Mouse (Mus musculus) spleen, adult 2 months (tissue): ENCODE data around the gene Olfm3. TPM values are rescaled to one million over a fixed set of nuclear protein-coding genes. Genes with fewer than 3 reads are reported as not detected.

Experiments used
- DNase-seq, 2 experiments: peaks; one replicate each; pipeline versions ENCODE4 v3.0.0 to v3.0.0-alpha.2; 2012 to 2021; ENCODE audit warnings: low spot score in 2 of 2, low read depth in 1 of 2
- H3K27ac ChIP-seq: fragments of 200-500 bp; 2 replicates; pipeline ENCODE4 v1.5.1; 2012; ENCODE audit warnings: low read length, inconsistent platforms; ENCODE audit not compliant: insufficient read depth
- H3K27me3 ChIP-seq: fragments of 200-500 bp; 2 replicates; pipeline ENCODE4 v1.6.1; 2012; ENCODE audit warnings: mild to moderate bottlenecking, moderate library complexity, low read length, inconsistent platforms; ENCODE audit not compliant: control insufficient read depth, insufficient read depth
- H3K36me3 ChIP-seq: fragments of 200-500 bp; 2 replicates; pipeline ENCODE4 v1.6.1; 2012; ENCODE audit warnings: mild to moderate bottlenecking, low read length, inconsistent platforms; ENCODE audit not compliant: control insufficient read depth, insufficient read depth
- H3K4me1 ChIP-seq: fragments of 200-500 bp; 2 replicates; pipeline ENCODE4 v1.6.1; 2011; ENCODE audit warnings: inconsistent platforms; ENCODE audit not compliant: control insufficient read depth, insufficient read depth, insufficient read length
- H3K4me3 ChIP-seq: fragments of 200-500 bp; 2 replicates; pipeline ENCODE4 v1.5.1; 2011; ENCODE audit warnings: mild to moderate bottlenecking, inconsistent platforms; ENCODE audit not compliant: insufficient read depth, insufficient read length; ENCODE audit errors: extremely low read depth
- CTCF ChIP-seq: fragments of 200-500 bp; IDR thresholded peaks from 2 replicates; pipeline ENCODE4 v1.5.1; 2011; ENCODE audit warnings: mild to moderate bottlenecking, inconsistent platforms; ENCODE audit not compliant: insufficient read depth, insufficient read length, insufficient replicate concordance; ENCODE audit errors: extremely low read depth
- POLR2A ChIP-seq: fragments of 200-500 bp; IDR thresholded peaks from 2 replicates; pipeline ENCODE4 v1.6.1; 2011; ENCODE audit warnings: low read depth, low read length, inconsistent platforms
- WGBS: fragments of 180-500 bp; shearing (Covaris S2); methylation state at CpG from one replicate; pipeline ENCODE4 v1.1.7; 2018; 5-methylcytosine and 5-hydroxymethylcytosine counted together
- polyA plus RNA-seq: library from polyadenylated mRNA; depleted of rRNA; stranded (reverse); fragments of >200 nt; gene quantifications from 2 replicates; pipeline ENCODE4 v1.2.3, GENCODE M21; 2012

Olfm3 gene
- polyA plus RNA-seq, 1 experiment = not detected

DNA sequence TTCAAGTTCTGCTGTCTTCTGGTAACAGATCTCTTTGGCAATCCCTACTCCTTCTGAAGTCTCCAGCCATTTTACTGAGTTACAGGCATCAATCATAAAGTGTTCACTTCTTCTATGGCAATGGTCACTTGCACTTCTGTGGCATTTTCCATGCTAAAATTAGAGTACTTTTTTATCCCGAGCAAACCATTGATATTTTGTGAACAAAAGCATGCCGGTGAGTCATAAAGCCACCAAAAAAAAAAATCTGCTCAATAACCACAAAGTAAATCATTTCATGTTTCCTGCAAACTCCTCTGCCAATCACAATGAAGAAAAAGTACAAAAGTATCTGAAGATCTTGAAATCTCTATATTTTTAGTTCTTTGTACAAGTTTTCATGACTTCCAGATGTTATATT is 26.5 kb downstream of the Olfm3 start:
- H3K4me3 ChIP-seq = no peak overlapping the region
- WGBS = 9% methylated on average over 2 of the region's 2 CpGs
- H3K27ac ChIP-seq = no peak overlapping the region
- no peaks in the 10 kb centered on the region for H3K27me3 ChIP-seq
- TF ChIP-seq CTCF = no peak
- no peak for TF ChIP-seq POLR2A
- DNase-seq = no peak
- no peaks in the 10 kb centered on the region for H3K4me1 ChIP-seq
- no peaks in the 10 kb centered on the region for H3K36me3 ChIP-seq

DNA sequence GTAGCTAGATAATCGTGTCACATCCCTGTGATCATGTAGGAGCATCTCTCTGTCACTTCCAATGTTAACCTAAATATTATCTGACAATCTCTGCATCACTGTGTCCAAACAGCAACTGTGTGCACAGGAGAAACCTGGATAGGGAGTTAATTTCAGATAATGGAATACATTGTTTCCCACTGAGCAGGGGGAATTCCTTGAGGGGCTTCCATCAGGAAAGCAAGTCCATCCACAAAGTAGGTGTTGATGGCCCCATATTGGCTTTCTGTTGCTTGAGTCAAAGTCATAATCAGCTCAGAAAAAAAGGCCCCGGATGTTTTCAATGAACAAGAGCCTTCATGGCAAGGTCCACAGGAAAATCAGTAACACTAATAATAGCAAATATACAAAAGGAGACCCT is 26.9 kb downstream of the Olfm3 start:
- Histone ChIP-seq H3K4me1 (no peaks in the 10 kb centered on the region), H3K4me3 (no peak overlapping the region), H3K36me3 (no peaks in the 10 kb centered on the region), H3K27ac (no peak overlapping the region), H3K27me3 (no peaks in the 10 kb centered on the region)
- DNase-seq = no peak
- WGBS = 70% methylated on average over 2 of the region's 2 CpGs
- TF ChIP-seq POLR2A (no peak), CTCF (no peak)

DNA sequence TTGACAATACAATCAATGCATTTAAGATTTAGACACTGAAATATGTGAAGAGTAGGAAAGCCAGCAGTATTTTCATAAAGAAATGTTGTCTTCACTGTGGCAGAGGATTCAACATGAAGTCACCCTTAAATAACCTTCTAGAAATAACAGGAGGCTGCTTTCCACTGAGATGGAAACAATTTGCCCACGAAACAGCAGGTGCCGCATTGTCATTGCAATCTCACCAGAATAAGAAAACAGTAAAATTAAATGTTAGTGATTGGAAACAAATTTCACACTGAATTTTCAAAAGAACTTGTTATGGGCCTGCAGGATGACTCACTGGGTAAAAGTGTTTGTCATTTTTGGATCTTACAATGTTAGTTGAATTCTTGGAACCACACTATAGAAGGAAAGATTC is 29.0 kb downstream of the Olfm3 start:
- Histone ChIP-seq H3K27me3 (no peaks in the 10 kb centered on the region), H3K4me3 (no peak overlapping the region)
- 92% methylated on average over 2 of the region's 2 CpGs for WGBS

DNA sequence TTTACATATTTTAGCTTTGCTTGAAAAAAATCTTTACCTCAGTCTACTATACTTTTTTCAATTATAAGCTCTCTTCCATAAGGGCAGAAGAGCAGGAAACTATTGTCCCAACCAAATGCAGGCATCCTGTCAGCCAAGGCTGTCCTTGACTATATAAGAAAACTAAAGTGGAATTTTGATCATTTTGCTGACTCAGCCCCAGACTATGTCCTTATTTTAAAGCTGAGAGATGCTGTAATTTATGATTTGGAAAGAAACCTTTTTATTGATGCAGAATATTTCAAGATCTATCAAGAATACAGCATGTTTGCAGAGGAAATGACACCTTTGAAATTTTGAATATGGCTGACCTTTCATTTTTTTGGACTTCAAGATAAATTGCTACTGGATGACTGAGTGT is 51.0 kb downstream of the Olfm3 start:
- Histone ChIP-seq H3K4me3 (no peak overlapping the region), H3K4me1 (no peaks in the 10 kb centered on the region), H3K36me3 (no peaks in the 10 kb centered on the region), H3K27ac (no peak overlapping the region), H3K27me3 (no peaks in the 10 kb centered on the region)
- DNase-seq = no peak
- TF ChIP-seq POLR2A = no peak

More for the DNA sequence above, 29.0 kb downstream of the Olfm3 start:
- Histone ChIP-seq H3K27ac (no peak overlapping the region), H3K4me1 (no peaks in the 10 kb centered on the region), H3K36me3 (no peaks in the 10 kb centered on the region)
- TF ChIP-seq CTCF = no peak
- no peak for TF ChIP-seq POLR2A
- DNase-seq = no peak

GRCm38 (mm10) chr3:114959311-114959967 is 55.6 kb downstream of the Olfm3 start:
- Histone ChIP-seq H3K27me3 (no peaks in the 10 kb centered on the region), H3K36me3 (no peaks in the 10 kb centered on the region), H3K4me3 (no peak overlapping the region), H3K4me1 (no peaks in the 10 kb centered on the region), H3K27ac (no peak overlapping the region)
- no peak for DNase-seq
- no peak for TF ChIP-seq POLR2A
- TF ChIP-seq CTCF = no peak
- 82% methylated on average over 7 of the region's 7 CpGs for WGBS

- DNase-seq = no peak
- H3K27me3 ChIP-seq = no peaks in the 10 kb centered on the region
- whole genome bisulfite sequencing = 76% methylated on average over 4 of the region's 4 CpGs
These were observed 58.6 kb downstream of the Olfm3 start for GRCm38 (mm10) chr3:114962316-114963083.

DNA sequence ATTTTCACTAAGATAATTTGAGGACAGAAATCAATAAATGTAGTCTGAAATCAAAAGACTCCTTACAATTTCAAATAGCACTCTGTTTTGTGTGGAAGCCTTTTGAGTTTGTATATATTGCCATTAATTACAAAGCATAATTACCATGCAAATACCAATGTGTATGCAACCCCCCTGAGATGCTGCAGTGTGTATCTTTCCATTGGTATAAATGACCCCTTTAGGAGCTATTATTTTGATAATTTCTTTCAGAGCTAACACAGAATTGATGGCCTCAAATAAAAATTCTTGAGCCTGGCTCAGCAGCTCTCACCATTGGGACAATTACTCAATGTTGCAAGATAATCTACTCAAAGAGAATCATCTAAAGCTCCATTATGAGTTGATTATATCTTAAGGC is 67.3 kb downstream of the Olfm3 start:
- H3K27me3 ChIP-seq = no peaks in the 10 kb centered on the region
- no peak for DNase-seq
- TF ChIP-seq CTCF (no peak), POLR2A (no peak)
- no peaks in the 10 kb centered on the region for H3K36me3 ChIP-seq
- no peaks in the 10 kb centered on the region for H3K4me1 ChIP-seq
- H3K27ac ChIP-seq = no peak overlapping the region
- H3K4me3 ChIP-seq = no peak overlapping the region

More at GRCm38 (mm10) chr3:114962316-114963083, 58.6 kb downstream of the Olfm3 start:
- H3K4me3 ChIP-seq = no peak overlapping the region
- no peaks in the 10 kb centered on the region for H3K36me3 ChIP-seq
- H3K27ac ChIP-seq = no peak overlapping the region
- no peaks in the 10 kb centered on the region for H3K4me1 ChIP-seq
- TF ChIP-seq CTCF = no peak
- no peak for TF ChIP-seq POLR2A
